Mouse (Mus musculus): ENCODE measurements at regions not wholly inside any gene's neighbourhood (a gene's known extent, or its start where the extent isn't known, plus 50 kb on each side); places are given as distances from the start of the nearest gene placed in this dataset.

GRCm38 (mm10) chr4:135632443-135632842 is 53.6 kb upstream of the Ifnlr1 start:
- no peak for TF ChIP-seq CTCF (IDR thresholded peaks at IDR 0.05; ENCODE audit: control insufficient read depth, insufficient read depth, low read length)
- TF ChIP-seq POLR2A (IDR thresholded peaks at IDR 0.05; ENCODE audit: borderline replicate concordance, control insufficient read depth, low read depth, low read length) = no peak
- H3K27ac ChIP-seq (ENCODE audit: control insufficient read depth, insufficient read depth, low read depth, low read length, poor library complexity) = no peak overlapping the region
- H3K4me1 ChIP-seq (ENCODE audit: control insufficient read depth, insufficient read depth, low read length) = no peaks in the 10 kb centered on the region
- WGBS = 88% methylated on average over 1 of the region's 1 CpGs
- no peak overlapping the region for H3K4me3 ChIP-seq (replicated peaks; ENCODE audit: control insufficient read depth, low read depth, low read length)

- WGBS = 49% methylated on average over 12 of the region's 12 CpGs
- Histone ChIP-seq H3K27ac (ENCODE audit: control insufficient read depth, insufficient read depth, low read depth, low read length, poor library complexity) (no peak overlapping the region), H3K4me3 (replicated peaks; ENCODE audit: control insufficient read depth, low read depth, low read length) (no peak overlapping the region), H3K4me1 (ENCODE audit: control insufficient read depth, insufficient read depth, low read length) (no peaks in the 10 kb centered on the region)
- 0 out of 2 replicates have a peak, but pooled peaks have one; percentile 7 for TF ChIP-seq CTCF (IDR thresholded peaks at IDR 0.05; ENCODE audit: control insufficient read depth, insufficient read depth, low read length)
- TF ChIP-seq POLR2A (IDR thresholded peaks at IDR 0.05; ENCODE audit: borderline replicate concordance, control insufficient read depth, low read depth, low read length) = no peak
These were observed 56.1 kb upstream of the Ifnlr1 start for GRCm38 (mm10) chr4:135629793-135630569.

DNA sequence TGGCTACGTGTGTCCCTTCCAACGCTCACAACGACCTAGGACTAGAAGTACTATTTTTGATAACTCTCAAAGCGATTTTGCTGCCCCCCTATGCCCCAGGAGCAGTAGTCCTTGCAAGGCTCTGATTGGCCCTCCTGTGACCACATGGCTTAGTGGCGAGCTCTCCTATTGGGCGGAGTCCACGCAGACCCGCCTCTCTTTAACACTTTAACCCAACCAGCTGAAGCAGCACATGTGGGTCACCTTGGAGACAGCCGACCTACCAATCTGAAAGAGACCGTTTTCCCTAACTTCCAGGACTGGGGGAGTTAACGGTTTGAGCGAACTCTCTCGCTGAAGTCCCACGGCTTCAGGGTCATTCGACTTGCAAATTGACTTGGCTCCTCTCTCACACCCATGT is 53.0 kb upstream of the Grhl3 start:
- 89% methylated on average over 15 of the region's 15 CpGs for WGBS
- H3K4me1 ChIP-seq (ENCODE audit: control insufficient read depth, insufficient read depth, low read length) = no peaks in the 10 kb centered on the region; the same call in 1 of the 2 replicates
- H3K27ac ChIP-seq (ENCODE audit: control insufficient read depth, insufficient read depth, low read depth, low read length, poor library complexity) = no peak overlapping the region
- no peak for TF ChIP-seq POLR2A (IDR thresholded peaks at IDR 0.05; ENCODE audit: borderline replicate concordance, control insufficient read depth, low read depth, low read length)
- TF ChIP-seq CTCF (IDR thresholded peaks at IDR 0.05; ENCODE audit: control insufficient read depth, insufficient read depth, low read length) = no peak
- no peak overlapping the region for H3K4me3 ChIP-seq (replicated peaks; ENCODE audit: control insufficient read depth, low read depth, low read length)

GRCm38 (mm10) chr4:135623121-135623707 is 49.8 kb upstream of the Grhl3 start:
- 35% methylated on average over 9 of the region's 9 CpGs for WGBS
- no peak overlapping the region for H3K4me3 ChIP-seq (replicated peaks; ENCODE audit: control insufficient read depth, low read depth, low read length)
- no peaks in the 10 kb centered on the region; the same call in 1 of the 2 replicates for H3K4me1 ChIP-seq (ENCODE audit: control insufficient read depth, insufficient read depth, low read length)
- TF ChIP-seq CTCF (IDR thresholded peaks at IDR 0.05; ENCODE audit: control insufficient read depth, insufficient read depth, low read length) (no peak), POLR2A (IDR thresholded peaks at IDR 0.05; ENCODE audit: borderline replicate concordance, control insufficient read depth, low read depth, low read length) (no peak)
- H3K27ac ChIP-seq (ENCODE audit: control insufficient read depth, insufficient read depth, low read depth, low read length, poor library complexity) = peak overlapping the region; percentile 82
